Mouse (Mus musculus) MN1 (cell line): ENCODE measurements at regions not wholly inside any gene's neighbourhood (a gene's known extent, or its start where the extent isn't known, plus 50 kb on each side); places are given as distances from the start of the nearest gene placed in this dataset.
A peak's percentile ranks its signal among the peaks of the same experiment; 100 is the strongest.

ENCODE experiments used
- DNase-seq: peaks from one replicate; pipeline ENCODE4 v3.0.0-alpha.2; 2016; ENCODE audit warnings: low spot score

DNA sequence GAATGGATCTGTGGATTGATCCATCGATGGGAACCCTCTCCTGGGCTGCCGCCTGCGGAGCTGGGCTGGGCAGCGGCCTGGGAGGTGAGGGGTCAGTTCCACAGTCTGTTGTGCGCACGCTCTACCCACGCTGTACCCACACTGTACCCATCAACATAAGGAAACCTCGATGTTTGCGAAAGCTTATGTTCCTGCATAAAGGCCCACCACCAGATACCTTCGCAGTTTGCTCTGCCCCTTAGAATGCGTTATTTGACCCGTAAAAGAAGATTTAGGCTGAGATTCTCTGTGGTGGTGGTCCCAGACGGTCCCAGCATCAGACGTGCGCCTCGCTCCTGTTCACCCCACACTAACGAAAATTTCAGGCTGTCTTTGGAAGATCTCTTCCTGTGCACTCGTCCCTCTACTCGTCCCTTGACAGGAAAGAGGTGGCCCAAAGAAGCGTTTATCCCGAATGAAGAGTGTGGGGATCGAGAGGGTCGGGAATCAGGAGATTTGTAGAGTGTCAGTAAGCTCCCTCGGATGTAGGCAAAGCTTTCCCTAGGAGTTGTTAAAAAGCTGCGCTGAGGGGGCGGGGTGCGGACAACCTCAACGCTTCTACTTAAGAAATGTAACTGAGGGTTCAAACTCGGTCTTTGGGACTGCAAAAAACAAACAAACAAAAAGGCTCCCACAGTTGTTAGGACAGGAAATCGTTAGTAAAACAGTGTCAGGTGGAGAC, 123.9 kb downstream of the Tmem161b start:
- DNase-seq = no peak

DNA sequence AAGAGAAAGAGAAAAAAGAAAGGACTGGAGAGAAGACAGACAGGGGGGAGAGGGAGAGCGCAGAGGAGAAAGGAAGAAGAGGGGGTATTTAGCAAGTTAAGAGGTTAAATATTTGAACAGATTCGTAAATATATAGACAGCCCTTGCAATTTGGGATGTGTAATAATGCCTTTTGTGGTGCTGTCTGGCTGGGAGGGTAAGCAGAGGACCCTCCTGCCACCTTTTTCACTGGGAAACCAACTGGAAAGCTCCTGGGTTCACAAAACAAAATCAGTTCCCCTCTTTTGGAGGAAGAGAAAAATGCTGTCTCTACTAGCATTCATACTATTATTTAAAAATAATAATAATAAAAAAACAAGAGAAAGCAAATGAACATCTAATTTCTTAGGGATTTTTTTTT, 124.5 kb downstream of the Tmem161b start:
- no peak for DNase-seq

DNA sequence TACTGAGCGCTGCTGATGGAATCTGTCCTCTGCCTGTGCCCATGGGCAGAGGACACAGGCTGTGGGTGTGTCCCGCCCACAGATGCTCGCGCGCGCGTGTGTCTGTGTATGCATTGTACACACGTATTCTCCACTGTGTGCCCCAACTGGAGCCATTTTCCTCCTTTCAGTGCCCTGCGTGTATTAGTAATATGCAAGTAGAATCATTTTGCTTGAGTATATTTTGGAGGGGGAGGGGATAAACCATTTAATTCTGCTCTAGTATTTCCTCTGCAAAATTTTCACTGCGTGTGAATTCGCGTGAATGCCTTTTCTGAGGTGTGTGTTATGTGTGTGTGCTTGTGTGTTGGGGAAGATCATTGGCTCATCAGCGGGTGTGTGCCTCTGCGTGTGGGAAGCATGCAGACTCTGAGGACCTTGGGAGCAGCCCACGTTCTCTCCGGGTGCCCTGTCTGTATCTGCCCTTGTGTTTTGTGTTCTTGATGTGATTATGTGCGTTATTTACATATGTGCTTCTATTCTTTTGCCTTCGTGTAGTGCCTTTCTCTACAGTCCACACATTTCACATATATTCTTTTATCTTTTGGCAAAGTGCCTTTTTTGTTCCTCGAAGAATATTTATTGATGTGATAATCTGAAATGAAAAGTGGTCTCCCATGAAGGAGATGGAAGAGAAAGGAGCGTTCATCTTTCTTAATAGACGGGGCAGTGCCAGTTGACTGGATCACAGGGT, 125.3 kb downstream of the Tmem161b start:
- DNase-seq = no peak

DNA sequence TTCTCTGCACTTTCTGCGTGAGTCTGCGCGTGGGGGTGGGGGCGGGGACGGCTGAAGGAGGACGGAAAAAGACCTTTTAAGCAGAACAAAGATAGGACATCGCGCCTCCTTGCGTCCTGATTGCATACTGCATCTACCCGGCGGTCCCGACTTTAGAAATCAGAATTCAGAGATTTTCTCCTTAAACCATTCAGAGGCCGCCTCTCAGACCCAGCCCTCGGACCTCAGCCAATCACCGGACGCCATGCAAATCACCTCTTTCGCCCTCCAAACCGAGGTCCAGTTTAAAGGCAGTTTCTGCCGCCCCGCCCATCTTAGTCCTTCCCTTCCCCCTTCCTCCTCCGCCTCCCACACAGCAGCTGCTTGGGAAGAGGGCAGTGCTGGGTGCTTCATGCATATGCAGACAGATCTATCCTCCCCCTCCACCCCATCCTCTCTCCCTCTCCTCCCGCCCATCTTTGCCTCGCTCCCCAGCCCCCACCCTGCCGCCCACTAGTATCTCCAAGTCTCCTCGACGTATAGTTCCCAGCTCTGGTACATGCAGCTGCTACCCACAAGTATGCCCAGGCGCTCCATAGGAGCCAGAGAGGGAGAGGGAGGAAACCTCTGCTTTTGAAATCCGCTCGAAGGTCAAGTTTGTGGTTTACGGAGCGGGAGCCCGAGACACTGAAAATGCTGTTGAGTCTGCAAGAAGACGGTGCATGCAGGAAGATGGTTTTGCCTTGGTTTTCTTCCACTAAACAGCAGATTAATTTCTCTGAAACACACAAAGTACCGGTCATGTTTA, 126.0 kb downstream of the Tmem161b start:
- peak; percentile 87 for DNase-seq

DNA sequence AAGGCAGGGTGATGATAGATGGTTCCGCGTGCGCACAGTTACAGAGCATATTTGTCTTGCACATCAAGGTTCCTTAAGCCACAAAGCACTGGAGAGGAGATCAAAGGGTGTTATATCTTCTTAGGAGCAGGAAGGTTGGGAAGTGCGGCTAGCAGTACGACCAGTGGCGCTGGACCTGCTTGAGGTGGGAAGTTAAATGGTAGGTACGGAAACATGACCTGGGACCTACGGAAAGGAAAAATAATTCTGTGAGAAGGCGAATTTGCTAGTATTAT, 126.5 kb downstream of the Tmem161b start:
- DNase-seq = no peak

DNA sequence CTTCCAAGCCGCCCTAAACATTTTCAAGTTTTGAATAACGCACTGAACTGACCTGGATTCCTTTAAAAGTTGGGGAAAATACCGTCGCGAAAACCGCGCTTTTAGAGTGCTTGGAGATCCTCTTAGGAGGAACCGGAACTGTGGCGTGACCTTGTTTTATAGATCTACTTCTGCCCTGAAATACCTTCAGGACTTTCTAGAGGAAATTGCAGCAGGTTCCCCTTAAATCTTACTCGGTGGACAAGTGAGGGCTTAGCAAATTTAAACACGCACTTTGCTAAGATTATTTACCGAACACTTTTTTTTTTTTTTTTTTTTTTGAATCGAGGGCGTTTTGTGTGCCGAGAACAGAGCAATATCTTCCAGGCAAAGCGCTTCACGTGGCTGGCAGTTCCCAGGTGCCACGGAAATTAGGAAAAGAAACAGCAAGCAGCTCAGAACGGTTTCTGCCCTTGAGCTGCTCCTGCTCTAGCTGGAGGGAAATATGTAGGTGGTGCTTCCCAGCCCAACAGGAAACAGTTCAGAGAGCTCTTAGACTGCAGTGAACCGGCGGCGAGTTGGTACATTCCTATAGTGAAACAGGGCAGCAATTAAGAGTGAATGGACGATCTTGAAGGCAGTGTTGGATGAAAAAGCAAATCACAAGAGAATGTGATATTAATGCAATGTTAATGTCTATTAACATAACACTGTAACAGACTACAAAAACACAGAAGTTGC, 127.1 kb downstream of the Tmem161b start:
- DNase-seq = no peak

DNA sequence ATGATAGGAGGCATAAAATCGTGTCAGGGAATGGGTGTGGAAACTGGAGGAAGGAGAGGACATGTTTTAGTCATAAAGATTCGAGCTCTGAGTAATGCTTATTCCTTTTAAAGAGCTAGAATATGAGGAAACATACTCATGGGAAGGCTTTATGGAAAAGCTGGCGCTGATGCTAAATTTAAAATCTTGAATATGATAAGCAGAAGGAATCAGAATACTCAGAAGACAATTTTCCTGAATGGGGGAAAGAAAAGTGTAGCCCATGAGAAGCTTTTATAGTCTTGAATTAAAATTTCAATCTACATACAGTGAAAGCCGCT, 127.6 kb downstream of the Tmem161b start:
- no peak for DNase-seq

DNA sequence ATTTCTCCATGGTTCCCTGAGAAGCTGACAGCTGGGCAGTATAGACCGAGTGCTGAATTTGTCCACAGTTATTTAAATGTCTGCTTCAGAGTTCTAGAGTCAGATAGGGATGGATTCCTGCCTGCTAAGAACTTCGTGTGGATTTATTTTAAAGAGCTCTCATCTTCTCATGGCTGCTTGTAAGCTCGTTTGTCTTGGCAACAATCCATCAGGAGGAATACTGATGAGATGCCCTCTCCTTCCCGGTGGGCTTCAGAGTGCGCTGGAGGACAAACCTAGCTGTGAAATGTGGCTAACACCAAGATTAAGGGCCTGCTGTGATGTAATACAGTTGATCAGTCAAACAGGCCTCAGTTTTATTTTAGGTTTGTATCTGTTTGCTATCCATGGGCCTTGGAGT, 128.7 kb downstream of the Tmem161b start:
- DNase-seq = no peak

- DNase-seq = no peak
These were observed 134.4 kb downstream of the Tmem161b start for GRCm38 (mm10) chr13:84356455-84356854.

DNA sequence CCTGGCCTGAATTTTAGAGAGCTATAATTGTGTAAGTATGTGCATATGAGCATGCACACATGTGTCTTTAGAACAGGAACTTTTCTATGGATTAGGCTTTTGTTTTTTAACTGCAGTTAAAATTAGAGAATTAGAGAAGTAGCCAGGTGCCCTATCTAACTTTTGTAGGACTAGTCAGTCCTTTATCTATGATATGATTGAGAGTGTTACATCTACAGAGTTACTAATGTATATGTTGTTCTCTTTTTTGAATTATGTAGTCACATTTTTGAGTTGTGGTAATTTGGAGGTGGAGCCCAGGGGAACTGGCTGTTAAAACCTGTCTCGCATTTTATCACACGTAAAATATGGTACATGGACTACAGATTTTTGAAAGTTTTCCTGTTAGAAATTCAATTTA, 138.4 kb downstream of the Tmem161b start:
- no peak for DNase-seq

DNA sequence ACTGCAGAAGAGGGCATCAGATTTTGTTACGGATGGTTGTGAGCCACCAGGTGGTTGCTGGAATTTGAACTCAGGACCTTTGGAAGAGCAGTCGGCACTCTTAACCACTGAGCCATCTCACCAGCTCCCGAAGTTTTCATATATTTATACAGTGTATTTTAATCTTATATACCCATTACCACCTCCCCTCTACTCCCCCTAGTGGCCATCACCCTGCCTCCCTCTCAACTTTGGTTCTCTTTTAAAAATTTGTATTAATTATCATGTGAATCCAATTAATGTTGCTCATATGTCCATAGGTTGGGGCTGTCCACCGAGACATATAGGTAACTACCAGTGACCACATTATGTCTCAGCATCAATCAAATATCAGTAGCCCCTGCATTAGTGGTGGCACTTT, 142.0 kb downstream of the Tmem161b start:
- DNase-seq = no peak

GRCm38 (mm10) chr13:84365503-84365902, 143.4 kb downstream of the Tmem161b start:
- no peak for DNase-seq

GRCm38 (mm10) chr13:84366017-84366416, 143.9 kb downstream of the Tmem161b start:
- no peak for DNase-seq

GRCm38 (mm10) chr13:84366839-84367238, 144.7 kb downstream of the Tmem161b start:
- no peak for DNase-seq

GRCm38 (mm10) chr13:84368225-84368624, 146.1 kb downstream of the Tmem161b start:
- DNase-seq = no peak

DNA sequence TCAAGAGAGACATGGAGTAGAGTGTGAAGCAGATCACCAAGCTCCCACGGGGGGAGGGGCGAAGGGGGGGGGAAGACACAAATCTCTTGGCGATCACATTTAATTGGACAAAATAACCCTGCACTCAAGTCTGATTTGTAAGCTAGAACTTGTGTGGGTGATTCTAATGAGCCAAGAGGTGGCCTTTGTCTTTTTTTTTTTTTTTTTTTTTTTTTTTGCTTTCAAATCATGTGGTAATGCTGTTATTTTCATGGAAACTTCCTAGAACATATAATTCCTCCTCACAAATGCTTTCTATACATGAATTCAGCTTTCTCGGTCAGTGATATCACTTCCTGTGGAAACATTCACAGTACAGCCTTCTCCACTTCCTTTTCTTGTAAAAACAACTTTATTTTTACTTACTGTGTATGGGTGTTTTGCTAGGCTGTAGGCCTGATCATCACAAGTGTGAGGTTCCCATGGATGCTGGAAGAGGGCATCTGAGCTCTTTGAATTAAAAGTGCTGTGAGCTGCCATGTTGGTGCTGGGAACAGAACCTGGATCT, 152.7 kb downstream of the Tmem161b start:
- no peak for DNase-seq

DNA sequence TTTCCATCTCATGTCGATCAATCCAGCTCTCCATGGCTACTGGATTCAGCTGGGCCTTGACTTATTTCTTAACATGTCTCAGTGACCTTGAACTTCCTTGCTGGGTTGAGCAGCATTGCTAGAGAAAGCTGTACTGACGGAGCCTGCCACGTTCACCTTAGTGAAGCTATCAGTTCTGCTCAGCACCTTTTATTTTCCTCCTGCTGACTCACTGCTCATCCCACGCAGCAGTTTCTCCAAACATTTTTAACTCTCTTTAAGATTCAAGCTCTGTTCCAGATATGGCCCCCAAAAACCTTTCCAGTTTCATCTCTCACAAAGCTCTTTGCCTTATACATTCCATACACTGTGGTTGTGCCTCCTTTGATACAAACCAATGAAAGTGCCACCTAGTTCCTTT, 153.8 kb downstream of the Tmem161b start:
- DNase-seq = no peak

- no peak for DNase-seq
These were observed 156.6 kb downstream of the Tmem161b start for GRCm38 (mm10) chr13:84378553-84379332.

DNA sequence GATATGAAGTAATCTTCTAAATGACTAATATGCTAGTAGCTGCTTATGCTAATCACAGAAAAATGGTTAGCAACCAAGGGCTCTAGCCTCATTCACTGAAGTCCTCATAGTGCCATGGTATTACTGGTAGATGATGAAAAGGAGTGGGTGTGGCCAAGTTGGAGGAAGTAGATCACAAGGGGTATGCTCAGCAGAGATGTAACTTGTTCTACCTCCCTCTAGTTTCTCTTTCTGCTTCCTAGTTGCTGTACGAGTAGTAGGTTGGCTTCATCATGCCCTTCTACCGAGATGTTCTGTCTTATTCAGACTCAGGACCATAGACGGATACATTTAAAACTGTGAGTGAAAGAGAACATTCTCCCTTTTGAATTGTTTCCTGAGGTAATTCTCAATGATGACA, 169.5 kb downstream of the Tmem161b start:
- DNase-seq = no peak

GRCm38 (mm10) chr13:84398476-84399344, 176.6 kb downstream of the Tmem161b start:
- no peak for DNase-seq
